Mouse (Mus musculus) mesoderm, embryonic 11.5 days (tissue): ENCODE measurements around the gene Pparg.
A peak's percentile ranks its signal among the peaks of the same experiment; 100 is the strongest.

Experiments used
- DNase-seq: peaks from one replicate; pipeline ENCODE4 v3.0.0-alpha.2; 2012; ENCODE audit warnings: low read depth, low spot score

The Pparg gene

DNA sequence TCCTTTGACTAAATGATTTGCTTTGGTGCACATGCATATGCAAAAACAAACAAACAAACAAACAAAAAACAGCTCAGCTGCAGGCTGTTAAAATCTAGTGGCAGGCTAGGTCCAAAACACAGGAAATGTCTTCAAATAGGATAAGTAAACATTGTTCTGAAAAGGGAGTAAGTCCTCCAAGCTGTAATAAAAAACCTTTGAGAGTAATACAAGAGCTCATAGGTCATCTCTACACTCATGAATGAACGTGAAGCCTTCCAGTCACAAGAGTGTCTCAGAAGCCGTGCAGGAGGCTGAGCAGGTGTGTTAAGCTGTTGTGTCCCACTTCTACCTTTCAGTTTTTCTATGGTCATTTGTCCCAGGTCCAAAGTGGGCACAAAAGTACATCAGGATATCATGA is 102.6 kb downstream of the Pparg start:
- no peak for DNase-seq

GRCm38 (mm10) chr6:115464661-115465060 is 103.9 kb downstream of the Pparg start:
- DNase-seq, result no peak

DNA sequence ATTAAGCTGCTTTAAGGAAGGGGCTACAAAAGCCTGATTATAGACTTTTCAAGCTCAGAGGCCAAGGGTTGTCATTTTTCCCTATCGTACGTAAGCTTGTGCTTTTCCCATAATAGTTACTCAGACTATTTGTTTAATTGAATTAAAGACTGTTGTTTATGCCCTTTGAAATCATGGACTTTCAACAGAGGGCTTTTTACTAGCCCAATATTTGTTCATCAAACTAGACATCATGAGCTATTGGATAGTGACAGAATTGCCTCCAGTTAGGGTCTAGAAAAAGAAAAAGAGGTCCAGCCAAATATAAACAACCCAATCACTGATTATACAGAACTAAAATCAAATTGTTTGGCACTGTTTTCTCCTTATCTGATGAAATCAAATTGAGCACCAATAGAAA is 104.7 kb downstream of the Pparg start:
- DNase-seq, result no peak

GRCm38 (mm10) chr6:115465876-115466275 is 105.1 kb downstream of the Pparg start:
- DNase-seq, result peak; percentile 13

DNA sequence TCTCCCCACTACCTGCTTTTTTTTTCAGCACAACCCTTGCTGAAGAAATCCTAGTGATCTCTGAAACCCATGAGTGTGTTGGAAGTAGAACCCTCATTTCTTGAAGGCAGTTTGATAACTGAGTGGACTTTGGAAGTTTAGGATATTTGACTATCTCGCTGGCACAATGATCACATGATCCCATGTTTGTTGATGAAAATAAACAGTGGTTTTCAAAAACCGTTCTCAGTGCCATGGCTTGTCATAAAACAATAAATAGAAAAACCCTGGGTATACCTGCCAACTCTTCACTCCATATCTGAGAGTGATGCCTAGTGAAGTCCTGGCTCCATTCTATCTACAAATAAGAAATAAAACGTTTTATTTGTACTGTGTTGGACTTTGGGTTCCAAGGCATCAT is 105.8 kb downstream of the Pparg start:
- no peak for DNase-seq

DNA sequence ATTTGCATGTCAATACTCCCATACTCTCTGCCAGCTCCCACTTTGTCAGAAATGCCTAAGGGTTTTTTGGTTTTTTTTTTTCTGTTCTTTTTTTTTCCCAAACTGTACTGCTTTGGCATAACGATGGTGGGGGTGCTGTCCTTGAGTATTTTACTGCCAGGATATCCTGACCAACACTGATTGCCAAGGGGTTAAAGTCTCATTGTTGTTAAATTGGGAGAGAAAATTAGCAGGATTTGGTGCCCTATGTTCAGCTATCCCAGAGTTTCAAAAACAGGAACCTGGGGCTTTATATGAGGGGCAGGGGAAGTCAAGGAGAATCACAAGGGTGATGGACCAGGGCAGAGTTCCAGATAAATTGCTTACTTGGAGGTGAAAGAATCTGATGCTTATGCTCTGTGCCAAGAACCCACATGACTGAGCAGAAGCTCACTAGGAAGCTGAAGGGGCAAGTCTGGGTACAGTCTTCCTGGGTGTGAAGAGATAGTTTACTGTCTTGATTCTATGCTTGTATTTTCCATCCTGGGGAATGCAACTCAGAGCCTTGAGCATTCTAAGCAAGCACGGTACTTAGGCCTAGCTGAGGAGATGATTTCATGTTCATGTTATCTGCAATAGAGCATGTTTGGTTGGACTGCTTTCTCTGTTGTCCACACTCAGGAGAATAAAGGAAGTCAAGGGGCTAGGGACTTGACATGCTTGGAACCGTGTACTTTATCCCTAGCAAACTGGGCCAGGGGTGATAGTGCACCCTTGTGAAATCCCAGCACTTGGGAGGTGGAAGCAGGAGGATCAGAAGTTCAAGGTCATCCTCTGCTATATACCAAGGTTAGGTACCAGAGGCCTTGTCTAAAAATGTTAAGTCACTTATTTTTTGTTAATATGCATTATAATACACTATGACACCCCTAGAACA is 109.2 kb downstream of the Pparg start:
- DNase-seq, result no peak

DNA sequence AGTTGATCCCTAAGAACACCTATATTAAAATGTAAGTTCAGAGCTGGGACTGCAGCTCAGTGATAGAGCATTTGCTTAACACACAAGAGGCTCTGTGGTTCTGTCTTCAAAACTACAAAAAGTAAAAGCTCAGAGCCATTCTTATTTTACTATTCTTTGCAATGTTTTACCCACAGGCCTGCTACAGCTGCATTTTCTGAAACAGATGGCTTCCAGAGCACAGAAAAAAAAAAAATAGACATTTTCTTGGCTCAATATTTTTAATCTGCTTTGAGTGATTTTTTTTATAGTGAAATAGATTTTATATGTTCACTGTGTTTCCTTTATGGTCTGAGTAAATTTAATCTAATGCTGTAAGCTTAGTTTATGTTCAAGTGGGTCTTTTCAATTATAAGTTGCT is 111.2 kb downstream of the Pparg start:
- DNase-seq, result no peak

DNA sequence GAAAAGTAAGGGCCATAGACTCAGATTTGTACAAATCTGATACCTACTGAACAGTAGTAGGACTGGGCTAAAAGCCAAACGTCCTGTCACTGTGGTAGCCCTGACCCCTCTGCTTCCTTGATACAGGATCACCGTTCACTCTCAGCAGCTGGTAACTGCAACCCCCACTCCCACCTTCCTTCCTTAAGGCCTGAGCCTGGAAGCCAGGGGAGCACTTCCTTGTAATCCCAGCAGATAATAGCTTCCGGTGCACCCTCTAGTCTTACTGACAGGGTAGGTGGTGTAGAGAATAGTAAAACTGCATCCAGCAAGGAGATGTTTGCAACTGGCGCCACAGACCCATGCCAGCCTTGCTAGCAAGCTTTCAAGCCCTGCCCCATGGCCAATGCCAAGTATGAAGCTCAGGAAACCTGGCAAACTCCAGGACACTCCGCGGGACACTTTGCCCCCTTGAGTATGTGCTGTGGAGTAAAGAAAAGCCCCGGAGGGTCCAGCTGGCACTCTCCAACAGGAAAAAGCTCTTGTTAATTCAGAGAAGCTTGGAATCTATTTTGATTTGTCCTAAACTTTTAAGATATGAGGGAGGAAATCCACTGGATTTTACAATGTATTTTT is 116.4 kb downstream of the Pparg start:
- DNase-seq, result no peak

DNA sequence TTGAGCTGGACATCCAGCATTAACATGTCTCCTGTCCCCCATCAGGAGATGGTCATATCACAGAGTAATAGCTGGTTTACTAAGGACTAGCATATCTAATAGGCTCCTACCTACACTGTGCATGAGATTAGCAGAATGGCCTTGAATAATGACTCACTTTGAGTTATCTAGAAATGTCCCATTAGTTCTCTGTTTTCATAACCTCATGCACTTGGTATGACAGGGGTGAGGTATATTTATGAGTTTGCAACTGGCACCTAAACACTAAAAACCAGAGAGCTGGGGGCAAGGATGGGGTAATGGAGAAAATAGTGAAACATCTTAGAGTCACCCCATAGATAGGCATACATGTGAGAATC is 119.2 kb downstream of the Pparg start:
- no peak for DNase-seq

- DNase-seq, result peak; percentile 38
Measured at GRCm38 (mm10) chr6:115480322-115481017, 119.7 kb downstream of the Pparg start.

GRCm38 (mm10) chr6:115481018-115481354 is 120.2 kb downstream of the Pparg start:
- no peak for DNase-seq

GRCm38 (mm10) chr6:115481603-115482002 is 120.9 kb downstream of the Pparg start:
- no peak for DNase-seq

DNA sequence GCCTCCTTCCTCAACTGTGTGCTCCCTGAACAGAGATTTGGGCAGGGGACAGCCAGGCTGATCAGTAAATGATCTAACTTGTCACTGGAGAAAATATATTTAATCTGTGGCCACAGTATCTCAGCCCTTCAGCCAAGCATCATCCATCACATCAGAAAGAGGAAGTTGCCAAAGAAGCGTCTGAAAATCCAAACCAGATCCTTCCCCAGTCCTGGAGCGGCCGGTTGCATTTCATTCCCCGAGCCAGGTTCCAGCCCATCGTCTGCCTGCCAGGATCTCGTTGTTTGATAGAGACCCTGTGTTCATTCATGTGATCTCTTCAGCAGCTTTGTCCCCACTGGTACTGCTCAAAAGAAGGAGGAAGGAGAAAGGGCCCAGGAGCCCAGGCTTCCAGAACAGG is 124.9 kb downstream of the Pparg start:
- DNase-seq, result no peak

DNA sequence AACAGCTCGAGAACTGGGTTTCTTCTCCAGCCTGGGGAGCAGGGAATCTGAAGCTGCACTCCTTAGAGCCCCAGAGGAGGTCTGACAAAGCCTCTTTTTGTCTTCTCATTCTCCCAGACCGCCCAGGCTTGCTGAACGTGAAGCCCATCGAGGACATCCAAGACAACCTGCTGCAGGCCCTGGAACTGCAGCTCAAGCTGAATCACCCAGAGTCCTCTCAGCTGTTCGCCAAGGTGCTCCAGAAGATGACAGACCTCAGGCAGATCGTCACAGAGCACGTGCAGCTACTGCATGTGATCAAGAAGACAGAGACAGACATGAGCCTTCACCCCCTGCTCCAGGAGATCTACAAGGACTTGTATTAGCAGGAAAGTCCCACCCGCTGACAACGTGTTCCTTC is 129.1 kb downstream of the Pparg start:
- no peak for DNase-seq

DNA sequence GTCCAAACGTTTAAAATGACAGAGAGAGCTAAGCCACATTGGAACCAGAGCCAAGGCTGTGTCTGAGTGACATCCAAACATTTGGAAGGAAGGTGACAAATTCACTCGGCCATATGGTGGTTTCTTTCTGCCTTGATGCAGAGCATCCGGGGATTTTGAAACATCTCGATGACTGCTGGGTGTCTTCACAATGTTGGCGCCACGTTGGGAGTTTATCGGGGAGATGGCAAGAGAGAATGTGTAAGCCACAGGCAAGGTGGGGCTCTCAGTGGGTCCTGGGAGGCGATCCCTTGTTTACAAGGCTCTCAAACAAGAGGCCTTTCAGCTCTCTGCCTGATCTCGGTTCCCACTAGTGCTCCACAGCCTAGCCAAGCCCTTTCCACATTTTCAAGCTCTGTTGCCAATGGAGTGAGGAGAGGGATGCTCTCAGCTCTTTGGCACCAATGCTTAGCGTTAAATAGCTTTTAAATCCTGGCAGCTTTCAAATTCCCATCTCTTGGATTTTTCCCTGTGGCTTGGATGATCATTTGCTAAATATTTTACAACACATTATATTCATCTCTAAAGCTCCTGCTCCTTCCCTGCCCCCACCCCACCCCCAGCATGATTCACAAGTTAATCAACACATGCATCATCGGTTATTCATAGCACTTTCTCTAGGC is 132.3 kb downstream of the Pparg start:
- no peak for DNase-seq

DNA sequence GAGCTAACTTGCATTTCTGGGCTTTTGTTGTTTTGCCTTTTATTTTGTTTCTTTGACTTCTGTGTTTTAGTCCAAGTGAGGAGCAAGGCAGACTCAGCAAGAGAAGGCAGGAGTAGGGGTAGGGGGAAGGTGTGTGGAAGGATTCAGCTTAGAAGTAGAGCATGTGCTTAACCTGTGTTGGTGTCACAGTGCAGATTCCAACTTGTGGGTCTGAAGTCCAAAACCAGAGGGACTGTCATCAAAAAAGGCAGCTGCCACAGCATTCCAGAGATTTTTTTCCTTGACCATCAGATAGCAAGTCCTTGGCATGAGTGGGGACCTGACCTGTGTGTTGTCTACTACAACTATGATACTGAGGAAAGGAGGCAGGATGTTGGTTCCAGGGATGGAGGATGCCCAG is 133.1 kb downstream of the Pparg start:
- DNase-seq, result no peak

DNA sequence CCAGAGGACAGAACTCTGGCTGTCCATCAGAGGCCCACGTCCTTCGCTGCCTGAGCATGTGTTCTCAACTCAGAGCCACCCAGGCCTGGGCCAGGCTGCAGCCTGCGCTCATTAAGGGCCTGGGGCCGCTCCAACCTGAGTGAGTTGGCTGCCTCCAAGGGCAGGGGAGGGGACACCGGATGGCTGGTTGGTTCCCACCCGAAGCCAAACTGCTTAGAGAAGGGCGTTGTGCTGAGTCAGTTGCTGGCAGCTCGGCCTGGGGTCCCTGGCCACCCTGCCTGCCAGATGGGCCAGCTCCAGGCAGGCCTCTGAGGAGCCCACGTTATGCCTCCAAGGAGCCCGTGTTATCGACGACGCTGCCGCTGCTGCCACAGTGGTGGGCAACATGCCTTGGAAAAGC is 138.8 kb downstream of the Pparg start:
- DNase-seq, result no peak

DNA sequence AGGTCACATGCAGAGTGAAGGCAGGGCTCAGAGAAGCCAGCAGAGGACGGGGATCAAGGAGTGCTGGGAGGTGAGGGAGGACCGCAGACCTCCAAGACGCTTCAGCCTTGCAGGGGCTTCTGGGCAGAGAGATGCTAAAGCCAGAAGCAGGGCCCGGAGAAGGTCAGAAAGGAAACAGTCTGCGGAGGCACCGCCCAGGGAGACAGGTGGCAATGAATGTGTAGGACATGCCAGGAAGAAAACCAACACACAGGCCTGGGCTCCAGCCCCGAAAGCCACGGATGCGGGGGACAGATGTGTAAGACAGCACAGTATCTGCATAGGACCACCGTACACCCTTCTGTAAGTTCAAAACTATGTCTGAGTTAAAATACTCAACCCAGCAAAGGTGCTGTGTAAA is 139.5 kb downstream of the Pparg start:
- no peak for DNase-seq

GRCm38 (mm10) chr6:115501131-115501530 is 140.4 kb downstream of the Pparg start:
- DNase-seq, result no peak

GRCm38 (mm10) chr6:115503038-115503437 is 142.3 kb downstream of the Pparg start:
- DNase-seq, result no peak

GRCm38 (mm10) chr6:115503549-115504159 is 142.9 kb downstream of the Pparg start:
- no peak for DNase-seq

DNA sequence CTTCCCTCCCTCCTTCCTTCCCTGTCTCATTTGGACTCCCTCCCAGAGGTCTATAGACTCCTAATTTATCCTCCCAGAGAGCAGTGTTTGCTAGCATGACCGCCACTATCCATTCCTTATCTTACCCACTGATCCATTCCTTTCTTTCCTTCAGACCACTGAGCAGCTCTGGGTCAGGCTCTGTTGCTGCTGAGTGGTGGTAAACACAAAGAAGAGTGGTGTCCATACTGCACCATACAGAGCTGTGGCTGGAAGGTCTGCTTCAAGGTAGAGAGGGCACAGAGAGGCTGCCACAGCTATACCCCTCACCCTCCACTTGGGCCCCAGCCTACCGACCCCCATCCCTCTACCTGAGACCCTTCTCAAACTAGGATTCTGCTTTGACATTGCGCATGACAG is 143.4 kb downstream of the Pparg start:
- no peak for DNase-seq
